Mouse (Mus musculus) heart, embryonic 13.5 days (tissue): ENCODE results near the gene 1700016H13Rik. TPM values are rescaled to one million over a fixed set of nuclear protein-coding genes. Genes with fewer than 3 reads are reported as not detected.
A peak's percentile ranks its signal among the peaks of the same experiment; 100 is the strongest.

Experiments used
- ATAC-seq: fragments of 200-750 bp; cut with Nextera tagmentation; 2 replicates; pipeline ENCODE4 v1.8.0; 2017; ENCODE audit warnings: moderate TSS enrichment; ENCODE audit not compliant: insufficient number of reproducible peaks, low FRiP score, low TSS enrichment; ENCODE audit errors: extremely low read depth
- H3K27ac ChIP-seq: fragments of 300-500 bp; sonication (generic); replicated peaks from 2 replicates; pipeline ENCODE4 v1.5.1; 2015; ENCODE audit warnings: moderate library complexity, mild to moderate bottlenecking, inconsistent platforms
- H3K27me3 ChIP-seq: fragments of 300-500 bp; sonication (generic); replicated peaks from 2 replicates; pipeline ENCODE4 v1.6.1; 2015; ENCODE audit warnings: mild to moderate bottlenecking, inconsistent platforms
- H3K36me3 ChIP-seq: fragments of 300-500 bp; sonication (generic); 2 replicates; pipeline ENCODE4 v1.6.1; 2015; ENCODE audit warnings: mild to moderate bottlenecking, inconsistent platforms
- H3K4me1 ChIP-seq: fragments of 300-500 bp; sonication (generic); 2 replicates; pipeline ENCODE4 v1.6.1; 2015; ENCODE audit warnings: inconsistent platforms
- H3K4me2 ChIP-seq: fragments of 300-500 bp; sonication (generic); 2 replicates; pipeline ENCODE4 v1.6.1; 2015; ENCODE audit warnings: inconsistent platforms, mild to moderate bottlenecking, moderate library complexity
- H3K4me3 ChIP-seq: fragments of 300-500 bp; sonication (generic); 2 replicates; pipeline ENCODE4 v1.5.1; 2015; ENCODE audit warnings: moderate library complexity, mild to moderate bottlenecking, inconsistent platforms
- H3K9ac ChIP-seq: fragments of 300-500 bp; sonication (generic); 2 replicates; pipeline ENCODE4 v1.6.1; 2015; ENCODE audit warnings: inconsistent platforms, mild to moderate bottlenecking, moderate library complexity
- H3K9me3 ChIP-seq: fragments of 300-500 bp; sonication (generic); 2 replicates; pipeline ENCODE4 v1.6.1; 2016; ENCODE audit warnings: inconsistent platforms
- WGBS: fragments of 180-500 bp; shearing (Covaris S2); methylation state at CpG from one replicate; pipeline ENCODE4 v1.1.7; 2015; ENCODE audit warnings: mixed read lengths; 5-methylcytosine and 5-hydroxymethylcytosine counted together
- polyA plus RNA-seq: library from polyadenylated mRNA; unstranded; fragments of >200 nt; fragmentation: Nextera tagmentation; extraction: Ambion mirVana; gene quantifications from 2 replicates; pipeline ENCODE4 v1.2.1, GENCODE M21; 2015

1700016H13Rik gene
- polyA plus RNA-seq, 1 experiment from 2014 or later = 0.20 TPM

DNA sequence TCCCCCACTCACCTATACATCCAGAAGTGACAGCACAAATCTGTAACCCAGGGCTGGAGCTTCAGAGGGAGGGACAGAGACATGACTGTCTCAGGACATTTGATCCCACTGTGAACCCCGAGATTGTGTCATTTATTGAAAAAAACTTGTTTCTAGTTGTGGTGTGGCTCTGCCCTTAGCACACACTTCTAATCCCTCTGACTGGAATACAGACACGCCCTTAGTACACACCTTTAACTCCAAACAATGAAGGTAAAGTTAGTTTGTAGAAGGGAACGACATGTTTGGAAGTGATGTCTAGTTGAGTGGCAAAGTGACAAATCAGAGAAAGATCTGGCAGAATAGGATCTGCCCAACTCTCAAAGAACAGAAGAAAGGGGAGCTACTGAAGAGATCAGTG is 16.0 kb upstream of the 1700016H13Rik start:
- H3K9ac ChIP-seq = no peak overlapping the region

DNA sequence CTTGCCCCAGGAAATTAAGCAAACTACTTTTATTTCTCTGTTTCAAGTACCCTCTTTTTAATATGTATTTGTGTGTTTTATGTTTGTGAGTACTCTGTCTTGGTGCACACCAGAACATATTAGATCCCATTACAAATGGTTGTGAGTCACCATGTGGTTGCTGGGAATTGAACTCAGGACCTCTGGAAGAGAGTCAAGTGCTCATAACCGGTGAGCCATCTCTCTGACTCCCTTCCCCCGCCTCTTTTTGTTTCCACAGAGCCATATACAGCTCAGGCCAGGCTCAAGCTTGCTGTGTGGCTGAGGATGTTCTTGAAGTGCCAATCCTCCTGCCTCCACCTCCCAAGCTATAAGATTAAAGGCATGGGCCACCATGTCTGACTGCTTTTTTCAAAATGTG is 10.1 kb upstream of the 1700016H13Rik start:
- Histone ChIP-seq H3K27ac (no peak overlapping the region), H3K36me3 (no peaks in the 10 kb centered on the region), H3K4me2 (no peak overlapping the region), H3K4me1 (no peaks in the 10 kb centered on the region), H3K9ac (no peak overlapping the region), H3K4me3 (no peak overlapping the region), H3K9me3 (no peaks in the 10 kb centered on the region), H3K27me3 (no peaks in the 10 kb centered on the region)
- no peak for ATAC-seq
- WGBS = 75% methylated on average over 2 of the region's 2 CpGs

More for the DNA sequence above, 16.0 kb upstream of the 1700016H13Rik start:
- no peaks in the 10 kb centered on the region for H3K27me3 ChIP-seq
- ATAC-seq = no peak
- no peak overlapping the region for H3K4me3 ChIP-seq
- no peaks in the 10 kb centered on the region for H3K36me3 ChIP-seq
- WGBS = 73% methylated on average over 3 of the region's 3 CpGs
- no peak overlapping the region for H3K4me2 ChIP-seq
- H3K9me3 ChIP-seq = no peaks in the 10 kb centered on the region
- H3K27ac ChIP-seq = no peak overlapping the region
- peaks cover 7% of the 10 kb centered on the region; the same call in 1 of the 2 replicates for H3K4me1 ChIP-seq

DNA sequence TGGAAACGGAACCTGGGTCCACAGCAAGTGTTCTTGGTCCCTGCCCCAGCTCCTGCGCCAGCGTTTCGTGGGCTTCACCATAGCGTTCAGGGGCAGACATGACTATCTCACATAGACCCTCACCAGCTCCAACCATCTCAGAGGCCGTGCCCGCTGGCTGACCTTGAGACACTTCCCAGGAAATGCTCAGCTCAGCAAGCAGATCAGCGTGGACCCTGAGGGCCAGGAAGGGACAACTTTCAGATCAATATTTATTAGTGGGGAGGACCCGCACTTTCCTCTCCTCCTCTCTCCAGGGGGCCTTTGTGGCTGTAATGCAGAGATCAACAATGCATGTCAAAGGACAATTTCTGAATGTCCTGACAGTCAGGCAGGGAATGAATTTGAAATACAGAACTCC is 9.1 kb upstream of the 1700016H13Rik start:
- Histone ChIP-seq H3K9me3 (no peaks in the 10 kb centered on the region), H3K27ac (no peak overlapping the region), H3K4me1 (no peaks in the 10 kb centered on the region), H3K27me3 (no peaks in the 10 kb centered on the region; the same call in 1 of the 2 replicates), H3K36me3 (no peaks in the 10 kb centered on the region), H3K4me2 (no peak overlapping the region), H3K9ac (no peak overlapping the region), H3K4me3 (no peak overlapping the region)
- 70% methylated on average over 9 of the region's 9 CpGs for WGBS
- no peak for ATAC-seq

DNA sequence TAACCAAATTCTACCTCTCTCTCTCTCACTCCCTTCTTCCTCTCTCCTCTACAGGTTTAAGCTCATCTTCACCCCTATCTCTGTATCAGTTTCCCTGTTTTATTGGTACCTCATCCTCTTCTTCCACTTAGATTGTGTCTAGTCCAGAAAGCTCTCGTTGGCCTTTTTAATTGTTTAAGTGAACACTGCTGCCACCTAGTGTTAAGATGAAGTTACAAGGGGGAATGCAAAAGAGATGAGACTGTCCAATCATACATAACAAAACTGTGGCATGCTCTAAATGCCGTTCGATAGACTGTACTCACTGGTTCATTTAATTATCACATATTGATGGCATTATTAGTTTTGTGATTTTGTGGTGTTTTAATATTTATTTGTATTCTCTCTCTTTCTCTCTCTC is 3.8 kb upstream of the 1700016H13Rik start:
- Histone ChIP-seq H3K9me3 (no peaks in the 10 kb centered on the region), H3K27me3 (peaks cover 6% of the 10 kb centered on the region; the same call in 1 of the 2 replicates), H3K4me3 (no peak overlapping the region), H3K9ac (no peak overlapping the region), H3K4me2 (no peak overlapping the region), H3K4me1 (peaks cover 2% of the 10 kb centered on the region; the same call in 1 of the 2 replicates), H3K36me3 (no peaks in the 10 kb centered on the region), H3K27ac (no peak overlapping the region)
- no peak for ATAC-seq
- 33% methylated on average over 3 of the region's 3 CpGs for WGBS

- WGBS = 65% methylated on average over 5 of the region's 5 CpGs
- ATAC-seq = no peak
- H3K27ac ChIP-seq = no peak overlapping the region
- no peak overlapping the region for H3K9ac ChIP-seq
- peaks cover 2% of the 10 kb centered on the region; the same call in 1 of the 2 replicates for H3K4me1 ChIP-seq
- H3K9me3 ChIP-seq = no peaks in the 10 kb centered on the region
- peaks cover 6% of the 10 kb centered on the region; the same call in 1 of the 2 replicates for H3K27me3 ChIP-seq
- no peak overlapping the region for H3K4me2 ChIP-seq
- no peaks in the 10 kb centered on the region for H3K36me3 ChIP-seq
- no peak overlapping the region for H3K4me3 ChIP-seq
Observed at GRCm38 (mm10) chr5:103658921-103659320, 3.1 kb upstream of the 1700016H13Rik start.

DNA sequence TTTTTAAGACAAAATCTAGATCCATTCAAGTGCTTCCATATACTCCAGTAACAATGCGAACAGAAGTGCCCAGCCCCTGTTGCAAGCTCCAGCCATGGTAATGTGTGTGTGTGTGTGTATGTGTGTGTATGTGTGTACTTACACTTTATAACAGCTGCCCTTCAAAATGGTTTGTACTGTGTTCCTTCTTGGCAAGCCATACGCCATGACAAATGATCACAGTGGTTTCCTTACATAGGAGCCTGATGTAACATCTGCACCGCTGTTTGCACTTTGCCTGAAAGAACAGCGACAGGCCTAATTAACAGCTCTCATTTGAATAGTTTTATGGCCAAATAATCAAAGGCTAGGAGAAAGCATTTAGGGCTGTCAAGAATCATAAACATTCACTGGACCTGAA is 1.0 kb downstream of the 1700016H13Rik start:
- WGBS = 82% methylated on average over 4 of the region's 4 CpGs
- H3K4me3 ChIP-seq = peak overlapping the region; percentile 67
- peaks cover 2% of the 10 kb centered on the region; the same call in 1 of the 2 replicates for H3K4me1 ChIP-seq
- H3K36me3 ChIP-seq = no peaks in the 10 kb centered on the region
- ATAC-seq = no peak
- peak overlapping the region; percentile 96 for H3K4me2 ChIP-seq
- H3K27me3 ChIP-seq = peaks cover 6% of the 10 kb centered on the region; the same call in 1 of the 2 replicates
- no peak overlapping the region for H3K27ac ChIP-seq
- no peak overlapping the region for H3K9ac ChIP-seq
- H3K9me3 ChIP-seq = no peaks in the 10 kb centered on the region

DNA sequence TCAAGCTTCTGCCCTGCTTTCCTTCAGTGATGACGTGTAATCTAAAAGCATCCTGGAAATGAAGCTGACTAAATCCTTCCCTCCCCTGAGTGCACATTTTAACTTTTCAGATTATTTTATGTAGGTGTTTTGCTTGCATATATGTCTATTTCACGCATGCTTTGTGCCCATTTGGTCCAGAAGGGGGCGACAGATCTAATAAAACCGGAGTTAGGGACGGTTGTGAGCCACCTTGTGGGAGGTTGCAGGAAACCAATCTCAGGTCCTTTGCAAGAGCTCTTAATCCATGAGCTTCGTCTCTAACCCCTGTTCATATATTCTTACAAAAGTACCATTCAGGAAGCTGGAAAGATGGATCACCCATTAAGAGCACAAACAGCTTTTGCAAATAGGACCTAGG is 1.6 kb downstream of the 1700016H13Rik start:
- Histone ChIP-seq H3K4me3 (no peak overlapping the region), H3K27ac (no peak overlapping the region), H3K9ac (no peak overlapping the region), H3K27me3 (peaks cover 6% of the 10 kb centered on the region; the same call in 1 of the 2 replicates), H3K4me2 (no peak overlapping the region), H3K4me1 (peaks cover 2% of the 10 kb centered on the region; the same call in 1 of the 2 replicates), H3K9me3 (no peaks in the 10 kb centered on the region), H3K36me3 (no peaks in the 10 kb centered on the region)
- 32% methylated on average over 6 of the region's 6 CpGs for WGBS
- ATAC-seq = no peak

DNA sequence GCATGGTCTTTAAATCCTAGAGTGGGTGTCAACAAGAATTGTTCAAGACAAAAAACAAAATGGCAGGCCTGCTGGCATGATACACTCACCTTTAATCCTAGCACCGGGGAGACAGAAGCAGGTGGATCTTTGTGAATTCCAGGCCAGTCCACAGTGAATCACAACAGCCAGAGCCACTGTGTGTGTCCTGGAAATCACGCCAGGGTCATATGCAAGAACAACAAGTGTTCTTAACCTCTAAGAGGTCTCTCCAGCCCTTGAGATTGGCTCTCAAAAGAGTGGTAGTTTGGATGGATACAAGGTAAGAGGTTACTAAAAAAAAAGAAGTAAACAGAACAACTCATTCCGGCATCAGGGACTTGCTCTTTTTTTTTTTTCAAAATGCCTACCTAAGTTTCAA is 8.5 kb downstream of the 1700016H13Rik start:
- H3K27me3 ChIP-seq = no peaks in the 10 kb centered on the region
- no peak for ATAC-seq
- WGBS = 77% methylated on average over 3 of the region's 3 CpGs

DNA sequence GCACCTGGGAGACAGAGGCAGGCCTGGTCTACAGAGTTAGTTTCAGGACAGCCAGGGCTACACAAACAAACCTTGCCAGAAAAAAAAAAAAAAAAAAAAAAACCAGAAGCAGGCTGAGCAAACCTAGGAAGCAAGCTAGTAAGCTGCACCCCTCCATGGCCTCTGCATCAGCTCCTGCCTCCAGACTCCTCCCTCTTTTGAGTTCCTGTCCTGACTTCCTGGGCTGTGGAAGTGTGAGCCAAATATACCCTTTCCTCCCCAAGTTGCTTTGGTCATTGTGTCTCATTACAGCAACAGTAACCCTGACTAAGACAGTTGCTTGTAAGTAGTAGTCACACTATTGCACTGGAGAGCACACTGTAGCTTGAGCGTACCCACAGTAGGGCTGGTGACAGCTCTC is 11.6 kb downstream of the 1700016H13Rik start:
- Histone ChIP-seq H3K9ac (no peak overlapping the region), H3K4me2 (no peak overlapping the region), H3K4me3 (no peak overlapping the region), H3K36me3 (no peaks in the 10 kb centered on the region), H3K27me3 (no peaks in the 10 kb centered on the region), H3K9me3 (no peaks in the 10 kb centered on the region), H3K27ac (no peak overlapping the region), H3K4me1 (0 out of 2 replicates have a peak, but pooled peaks cover 4% of the 10 kb centered on the region)
- ATAC-seq = no peak
- 92% methylated on average over 1 of the region's 1 CpGs for WGBS

More for the DNA sequence above, 8.5 kb downstream of the 1700016H13Rik start:
- Histone ChIP-seq H3K27ac (no peak overlapping the region), H3K9me3 (no peaks in the 10 kb centered on the region), H3K4me3 (no peak overlapping the region), H3K4me1 (0 out of 2 replicates have a peak, but pooled peaks cover 4% of the 10 kb centered on the region), H3K4me2 (no peak overlapping the region), H3K36me3 (no peaks in the 10 kb centered on the region), H3K9ac (no peak overlapping the region)

DNA sequence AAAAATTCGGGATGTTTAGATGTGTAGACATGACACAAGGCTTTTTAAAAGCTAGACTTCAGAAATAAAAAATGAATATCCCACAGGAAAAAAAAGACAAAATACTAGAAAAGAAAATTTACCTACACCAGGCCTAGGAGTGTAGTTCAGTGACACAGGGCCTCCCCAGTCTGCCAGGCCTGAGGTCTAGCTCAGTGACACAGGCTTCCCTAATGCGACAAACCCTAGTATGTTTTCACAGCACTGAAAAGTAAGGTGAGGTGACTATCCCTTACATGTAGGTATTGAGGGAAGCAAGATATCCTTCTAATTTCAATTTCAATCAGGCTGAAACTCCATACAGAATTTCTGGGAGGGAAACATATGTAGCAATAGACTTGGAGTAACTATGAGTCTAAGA is 18.6 kb downstream of the 1700016H13Rik start:
- Histone ChIP-seq H3K27me3 (no peaks in the 10 kb centered on the region), H3K4me2 (no peak overlapping the region), H3K9me3 (no peaks in the 10 kb centered on the region), H3K4me1 (no peaks in the 10 kb centered on the region), H3K9ac (no peak overlapping the region), H3K27ac (no peak overlapping the region), H3K4me3 (no peak overlapping the region), H3K36me3 (no peaks in the 10 kb centered on the region)
- 75% methylated on average over 2 of the region's 2 CpGs for WGBS
- ATAC-seq = no peak

DNA sequence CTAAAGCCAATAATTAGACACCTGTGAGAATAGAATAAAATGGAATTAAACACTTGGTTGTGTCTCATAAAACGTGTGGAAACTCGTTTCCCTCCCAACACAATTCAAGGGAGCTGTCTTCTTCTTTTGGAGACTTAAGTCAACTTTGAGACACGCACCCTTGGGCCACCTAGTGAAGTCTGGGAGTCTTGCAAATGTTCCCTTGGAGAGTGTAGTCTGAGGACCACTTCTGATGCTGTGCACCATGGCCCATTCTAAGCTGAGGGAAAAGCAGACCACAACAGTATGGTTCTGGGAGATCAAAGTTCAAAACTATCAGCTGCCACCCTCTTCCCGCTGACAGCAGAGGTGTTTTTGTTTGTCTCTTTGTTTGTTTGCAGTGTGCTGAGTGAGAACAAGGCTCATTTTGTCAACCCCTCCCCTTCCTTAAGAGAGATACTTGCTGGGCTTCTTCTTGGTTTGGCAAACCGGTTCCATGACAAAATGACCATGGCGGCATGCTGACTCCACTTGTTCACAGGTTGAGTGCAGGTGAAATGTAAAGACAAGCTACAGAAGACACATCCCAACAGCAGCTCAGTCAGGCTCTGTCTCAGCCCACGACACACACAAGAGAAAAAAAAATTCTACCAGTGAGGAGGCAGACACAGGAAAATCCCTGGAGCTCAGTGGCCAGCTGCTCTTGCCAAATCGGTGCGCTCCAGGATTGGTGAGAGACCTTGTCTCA is 25.8 kb downstream of the 1700016H13Rik start:
- Histone ChIP-seq H3K4me2 (peak overlapping the region; percentile 48), H3K36me3 (no peaks in the 10 kb centered on the region), H3K4me1 (peaks cover 39% of the 10 kb centered on the region), H3K27me3 (no peaks in the 10 kb centered on the region), H3K27ac (peak overlapping the region; percentile 79), H3K9me3 (no peaks in the 10 kb centered on the region), H3K9ac (no peak overlapping the region; the same call in 1 of the 2 replicates), H3K4me3 (no peak overlapping the region)
- no peak for ATAC-seq
- WGBS = 59% methylated on average over 9 of the region's 9 CpGs
